Mouse (Mus musculus): ENCODE data around the gene Olfr1178.

Olfr1178 gene

DNA sequence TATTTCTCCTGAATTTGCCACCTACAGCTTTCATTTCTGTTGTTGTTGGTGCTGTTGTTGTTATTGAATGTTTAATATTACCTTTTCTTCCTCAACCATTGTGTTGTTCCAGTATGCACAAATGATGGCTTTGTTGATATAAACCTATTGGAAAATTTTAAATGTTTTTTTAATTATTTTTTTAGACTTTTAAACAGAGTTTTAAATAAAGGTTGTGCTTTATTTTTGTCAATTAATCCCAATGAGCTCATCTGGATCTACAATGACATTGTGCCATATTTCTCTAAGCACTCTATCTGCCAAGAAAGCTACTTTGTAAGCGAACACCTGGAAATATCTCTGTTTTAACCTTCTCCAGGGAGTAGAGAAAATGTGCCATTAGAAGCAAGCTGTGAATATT lies at the start of gene Olfr1178:
Gene Olfr1178 (plus strand): TSS at position 301 of the 400 bp plus-strand sequence.
- no peak for ATAC-seq (ENCODE audit: insufficient number of reproducible peaks, low FRiP score, low TSS enrichment)

DNA sequence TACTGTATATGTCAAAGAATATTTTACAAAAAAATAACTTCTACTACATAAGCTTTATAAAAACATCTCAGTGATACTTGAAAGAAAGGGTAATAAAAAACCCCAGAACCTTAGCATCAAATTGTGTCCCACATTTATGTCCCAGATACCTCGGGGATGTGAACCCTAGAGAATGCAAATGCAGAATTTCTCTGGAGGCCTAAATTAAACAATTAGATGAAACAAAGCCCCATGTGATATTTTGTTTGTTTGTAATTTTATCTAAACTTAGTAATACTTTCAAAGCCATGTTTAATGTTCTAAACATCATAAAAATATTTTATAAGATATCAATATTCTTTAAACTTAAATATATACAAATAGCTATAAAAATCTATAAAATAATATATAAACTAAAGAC lies 40.5 kb upstream of the Olfr1178 start, which contains the start of gene Olfr1177-ps:
Gene Olfr1177-ps (minus strand): TSS at position 101 of the 400 bp plus-strand sequence.
- no peak for ATAC-seq (ENCODE audit: insufficient number of reproducible peaks, low FRiP score, low TSS enrichment)

DNA sequence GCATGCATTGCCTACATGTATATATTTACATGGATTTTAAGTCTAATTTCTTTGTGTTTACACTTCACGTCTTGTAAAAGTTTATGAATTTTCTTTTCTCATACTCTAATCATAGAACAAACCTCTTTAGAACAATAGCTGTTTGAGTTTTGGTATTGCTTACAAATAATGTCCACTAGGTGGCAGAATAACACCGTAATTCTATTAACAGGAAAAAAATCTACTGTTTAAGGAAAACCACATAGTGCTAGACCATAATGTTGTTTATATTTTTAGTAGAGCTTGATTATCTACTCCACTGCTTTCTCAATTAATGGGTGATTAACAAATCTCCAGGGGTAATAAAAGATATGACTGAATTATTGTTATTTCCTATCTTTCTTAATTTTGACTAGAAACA lies 30.6 kb upstream of the Olfr1178 start:
- ATAC-seq (ENCODE audit: insufficient number of reproducible peaks, low FRiP score, low TSS enrichment): no peak

DNA sequence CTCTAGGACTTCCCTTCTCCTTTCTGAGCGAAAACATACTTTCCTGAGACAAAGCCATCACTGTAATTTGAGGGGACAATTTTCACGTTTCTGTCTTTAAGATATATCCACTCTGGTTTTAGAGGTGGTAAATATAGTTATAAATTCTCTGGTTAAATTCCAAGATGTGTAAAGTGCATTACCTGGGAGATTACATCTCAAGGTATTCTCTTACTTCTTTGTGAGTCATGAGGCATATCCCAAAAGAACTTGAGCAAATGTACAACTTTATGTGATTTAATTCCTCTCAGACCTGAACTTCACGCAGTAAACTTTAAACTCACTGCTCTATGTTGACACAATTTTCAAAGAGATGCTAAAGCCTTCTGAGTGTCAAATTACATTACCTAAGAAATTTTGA lies 19.5 kb downstream of the Olfr1178 start, which contains the start of gene Olfr1179:
Gene Olfr1179 (minus strand): TSS at position 101 of the 400 bp plus-strand sequence.
- no peak for ATAC-seq (ENCODE audit: insufficient number of reproducible peaks, low FRiP score, low TSS enrichment)

DNA sequence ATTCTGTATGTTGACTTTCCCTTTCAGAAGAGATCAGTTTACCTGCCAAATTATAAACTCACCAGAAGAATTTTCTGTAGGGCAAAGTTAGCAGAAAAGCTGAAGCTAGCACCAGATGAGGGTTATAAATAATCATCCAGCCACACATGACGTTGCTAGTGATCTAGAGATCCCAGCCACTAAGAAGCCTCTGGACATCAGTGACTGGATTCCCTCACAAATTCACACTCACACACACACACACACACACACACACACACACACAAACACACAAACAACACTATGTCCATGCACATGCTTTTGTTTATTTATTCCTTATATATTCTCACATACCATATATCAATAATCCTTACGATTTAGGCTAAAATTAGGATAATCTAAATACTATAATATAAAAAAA lies 32.2 kb downstream of the Olfr1178 start, which contains the start of gene Olfr1180:
Gene Olfr1180 (minus strand): TSS at position 101 of the 400 bp plus-strand sequence.
- ATAC-seq (ENCODE audit: insufficient number of reproducible peaks, low FRiP score, low TSS enrichment): no peak

DNA sequence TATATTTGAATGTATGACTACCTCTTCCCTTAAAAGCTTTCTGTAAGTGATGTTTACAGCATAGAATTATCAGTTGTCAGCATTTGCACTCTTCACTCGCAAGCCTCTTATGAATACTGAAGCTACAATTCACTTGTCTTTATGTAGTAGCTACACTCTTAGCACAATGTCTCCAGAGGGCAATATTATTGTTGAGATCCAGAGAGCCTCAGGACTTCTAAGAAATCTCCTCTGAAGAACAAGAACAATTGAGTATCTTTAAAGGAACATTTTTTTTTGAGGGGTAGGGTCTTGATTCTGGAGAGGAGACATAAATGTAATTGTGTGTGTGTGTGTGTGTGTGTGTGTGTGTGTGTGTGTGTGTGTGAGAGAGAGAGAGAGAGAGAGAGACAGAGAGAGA lies 39.2 kb downstream of the Olfr1178 start, which contains the start of gene Olfr1181:
Gene Olfr1181 (minus strand): TSS at position 101 of the 400 bp plus-strand sequence.
- ATAC-seq (ENCODE audit: insufficient number of reproducible peaks, low FRiP score, low TSS enrichment): no peak

DNA sequence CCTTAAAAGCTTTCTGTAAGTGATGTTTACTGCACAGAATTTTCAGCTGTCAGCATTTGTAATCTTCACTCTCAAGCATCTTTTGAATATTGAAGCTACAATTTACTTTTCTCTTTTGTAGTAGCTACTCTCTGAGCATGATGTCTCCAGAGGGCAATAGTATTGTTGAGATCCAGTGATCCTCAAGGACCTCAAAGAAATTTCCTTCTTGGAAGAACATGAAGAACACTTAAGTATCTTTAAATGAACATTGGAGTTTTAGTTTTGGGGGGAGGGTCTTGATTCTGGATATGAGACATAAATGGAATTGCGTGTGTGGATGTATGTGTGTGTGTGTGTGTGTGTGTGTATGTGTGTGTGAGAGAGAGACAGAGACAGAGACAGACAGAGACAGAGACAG lies 62.2 kb downstream of the Olfr1178 start, which contains the start of gene Gm13757:
Gene Gm13757 (minus strand): TSS at position 101 of the 400 bp plus-strand sequence.
- no peak for ATAC-seq (ENCODE audit: insufficient number of reproducible peaks, low FRiP score, low TSS enrichment)
